22 mouse cellular contexts compared by ENCODE assay signal in the genomic region with DNA sequence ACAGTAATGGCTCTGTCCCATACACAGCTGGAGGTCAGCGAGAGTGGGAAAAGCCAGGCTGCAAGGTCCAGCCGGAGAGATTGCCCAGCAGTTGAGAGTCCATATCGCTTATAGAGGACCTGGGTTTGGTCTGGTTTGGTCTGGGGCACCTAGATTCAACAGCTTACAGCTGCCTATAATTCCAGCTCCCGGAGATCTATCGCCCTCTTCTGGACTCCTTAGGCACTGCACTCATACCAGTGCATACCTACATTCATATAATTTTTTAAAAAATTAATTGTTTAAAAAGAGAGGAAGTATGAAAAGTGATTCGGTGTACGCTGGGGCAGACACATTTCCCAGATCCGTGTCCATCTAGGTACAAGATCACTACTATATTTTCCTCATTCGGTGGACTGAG. TPM values are rescaled to one million over a fixed set of nuclear protein-coding genes. Genes with fewer than 3 reads are reported as not detected.
A peak's percentile ranks its signal among the peaks of the same experiment; 100 is the strongest.
DNase-seq lines count a peak whose midpoint lies in the region; ATAC-seq and TF ChIP-seq lines count a peak whose summit lies in the region.
"Had no signal": no experiment of that assay in that cellular context is flagged by ENCODE, and none has a peak within 500 bp of the region (broad histone marks: within the 10 kb centered on the region; RNA-seq: fewer than 3 reads in every experiment).

No protein-coding gene starts in this region.

- no peaks in the 10 kb centered on the region for H3K9me3 ChIP-seq in forebrain, embryonic 11.5 days (ENCODE audit: control insufficient read depth, low read length)
- no peaks in the 10 kb centered on the region for H3K9me3 ChIP-seq in forebrain, embryonic 13.5 days (replicated peaks)
- no peaks in the 10 kb centered on the region for H3K9me3 ChIP-seq in stomach, postnatal 0 days (ENCODE audit: control insufficient read depth, low read length)
- H3K9me3 ChIP-seq: heart, embryonic 10.5 days; hindbrain, embryonic 15.5 days; liver, embryonic 12.5 days had no signal

- H3K4me2 ChIP-seq in forebrain, embryonic 11.5 days (ENCODE audit: low read depth, low read length, severe bottlenecking), result no peak overlapping the region
- H3K4me2 ChIP-seq in forebrain, embryonic 13.5 days, result no peak overlapping the region
- H3K4me2 ChIP-seq in stomach, postnatal 0 days (replicated peaks; ENCODE audit: low read depth), result no peak overlapping the region
- H3K4me2 ChIP-seq: hindbrain, embryonic 15.5 days; liver, embryonic 12.5 days had no signal

- no peak for TF ChIP-seq EP300 in stomach, postnatal 0 days (optimal IDR thresholded peaks at IDR 0.05)

- intact Hi-C loops in left cerebral cortex, adult 2 months (cut with DNase I), result no loop called here
- intact Hi-C loops in left cerebral cortex, postnatal 14 days (cut with DNase I), result loop anchor here (10.0 kb wide), 1 partner anchor 405 kb away; no protein-coding TSS in a partner anchor

- no peaks in the 10 kb centered on the region for H3K36me3 ChIP-seq in forebrain, embryonic 11.5 days (ENCODE audit: control insufficient read depth, insufficient read depth, low read length)
- no peaks in the 10 kb centered on the region for H3K36me3 ChIP-seq in forebrain, embryonic 13.5 days (ENCODE audit: poor library complexity, severe bottlenecking)
- H3K36me3 ChIP-seq in stomach, postnatal 0 days (ENCODE audit: control insufficient read depth, insufficient read depth, low read length), result no peaks in the 10 kb centered on the region
- H3K36me3 ChIP-seq: heart, embryonic 10.5 days; hindbrain, embryonic 15.5 days; liver, embryonic 12.5 days had no signal

- H3K4me1 ChIP-seq in forebrain, embryonic 11.5 days (replicated peaks; ENCODE audit: control insufficient read depth, insufficient read depth, low read length), result peaks cover 2% of the 10 kb centered on the region; the same call in 1 of the 2 replicates
- H3K4me1 ChIP-seq in forebrain, embryonic 13.5 days, result peaks cover 12% of the 10 kb centered on the region
- H3K4me1 ChIP-seq in stomach, postnatal 0 days (replicated peaks; ENCODE audit: control insufficient read depth, insufficient read depth), result peaks cover 3% of the 10 kb centered on the region; the same call in 1 of the 2 replicates

- H3K27ac ChIP-seq in forebrain, embryonic 11.5 days (ENCODE audit: low read depth, low read length), result no peak overlapping the region
- H3K27ac ChIP-seq in forebrain, embryonic 13.5 days, result no peak overlapping the region
- H3K27ac ChIP-seq in left cerebral cortex, adult 2 months, result no peak overlapping the region
- no peak overlapping the region for H3K27ac ChIP-seq in stomach, postnatal 0 days (replicated peaks)
- H3K27ac ChIP-seq: heart, embryonic 10.5 days; hindbrain, embryonic 15.5 days; liver, embryonic 12.5 days had no signal

- no peak overlapping the region for H3K9ac ChIP-seq in forebrain, embryonic 11.5 days (ENCODE audit: low read length)
- no peak overlapping the region for H3K9ac ChIP-seq in forebrain, embryonic 13.5 days
- no peak overlapping the region for H3K9ac ChIP-seq in stomach, postnatal 0 days (ENCODE audit: low read length)
- H3K9ac ChIP-seq: forebrain, postnatal 0 days; hindbrain, embryonic 15.5 days; liver, embryonic 12.5 days had no signal

- no peak overlapping the region for H3K4me3 ChIP-seq in forebrain, embryonic 11.5 days (ENCODE audit: low read depth, low read length)
- H3K4me3 ChIP-seq in forebrain, embryonic 13.5 days, result no peak overlapping the region
- no peak overlapping the region for H3K4me3 ChIP-seq in left cerebral cortex, adult 2 months
- no peak overlapping the region for H3K4me3 ChIP-seq in stomach, postnatal 0 days (ENCODE audit: low read depth, low read length)
- H3K4me3 ChIP-seq: heart, embryonic 10.5 days; hindbrain, embryonic 15.5 days; liver, embryonic 12.5 days had no signal

- no peaks in the 10 kb centered on the region for H3K27me3 ChIP-seq in forebrain, embryonic 11.5 days (ENCODE audit: control insufficient read depth, insufficient read depth, low read length)
- H3K27me3 ChIP-seq in forebrain, embryonic 13.5 days, result no peaks in the 10 kb centered on the region
- H3K27me3 ChIP-seq in stomach, postnatal 0 days (ENCODE audit: control insufficient read depth, insufficient read depth, low read length), result no peaks in the 10 kb centered on the region
- H3K27me3 ChIP-seq: hindbrain, embryonic 15.5 days; liver, embryonic 12.5 days had no signal

- WGBS in forebrain, embryonic 11.5 days, result 88% methylated on average over 9 of the region's 9 CpGs
- 87% methylated on average over 9 of the region's 9 CpGs for WGBS in forebrain, embryonic 13.5 days
- 90% methylated on average over 9 of the region's 9 CpGs for WGBS in stomach, postnatal 0 days

- peak; percentile 41 for DNase-seq in forebrain, embryonic 11.5 days (ENCODE audit: low spot score)
- DNase-seq in left cerebral cortex, adult 2 months (ENCODE audit: extremely low spot score in 1 of 2, low spot score in 2 of 2), result no peak
- DNase-seq in left cerebral cortex, postnatal 14 days (ENCODE audit: low spot score in 2 of 2), result no peak
- peak; percentile 49 for DNase-seq in thymus, postnatal 4 days
- DNase-seq in thymus, postnatal 36 days, result no peak
- no peak for DNase-seq in stomach, postnatal 0 days (ENCODE audit: low spot score)
- DNase-seq in thymus, postnatal 10 days (ENCODE audit: low spot score in 2 of 2), result no peak
- DNase-seq: adrenal gland, adult 8-10 months; cerebellum, adult 11-12 months; cerebellum, postnatal 36 days; forebrain, postnatal 0 days; heart, postnatal 14 days; kidney, adult 8-10 months; kidney, postnatal 36 days; lung, postnatal 10 days; right cerebral cortex, postnatal 25 days had no signal

- ATAC-seq in forebrain, embryonic 11.5 days (replicated peaks; ENCODE audit: low FRiP score), result no peak
- ATAC-seq in forebrain, embryonic 13.5 days, result no peak
- ATAC-seq in stomach, postnatal 0 days (ENCODE audit: low FRiP score, low TSS enrichment), result no peak
- ATAC-seq: forebrain, postnatal 0 days; liver, embryonic 12.5 days had no signal

- TF ChIP-seq CTCF in left cerebral cortex, adult 2 months (IDR thresholded peaks at IDR 0.05), result peak; percentile 21
- peak; percentile 43 for TF ChIP-seq CTCF in stomach, postnatal 0 days (IDR thresholded peaks at IDR 0.05; ENCODE audit: low read depth)

RNA-seq across cellular contexts. Expression of gene Mab21l3, which starts 9.4 kb away (rescaled TPM):
- 0.92 and 1.2 TPM in 2 replicates for polyA plus RNA-seq in forebrain, embryonic 11.5 days (2014; fragmentation: Nextera tagmentation; extraction: Ambion mirVana)
- 0.50 and 0.54 TPM in 2 replicates for polyA plus RNA-seq in forebrain, embryonic 13.5 days (2015; fragmentation: Nextera tagmentation; extraction: Ambion mirVana)
- total RNA-seq in left cerebral cortex, adult 2 months (2021), result under 1 TPM; 0.12 to 0.32 TPM
- under 1 TPM in 1 of 2 experiments, not detected in 1; 0.20 TPM for total RNA-seq in left cerebral cortex, postnatal 14 days (2021)
- 0.57 and 0.67 TPM in 2 replicates for polyA plus RNA-seq in stomach, postnatal 0 days (2015; fragmentation: Nextera tagmentation; extraction: Ambion mirVana)
- total RNA-seq: forebrain, postnatal 0 days; gastrocnemius, adult 8-10 months; heart, postnatal 14 days; megakaryocyte-erythroid progenitor cell, adult 5-6 weeks had no signal

Comparison
In these comparisons a context has a peak if more than half of its experiments do, and no peak if none do; other contexts are left out.
1. DNase-seq: peak in forebrain, embryonic 11.5 days (single experiment) and thymus, postnatal 4 days (single experiment); none in left cerebral cortex, adult 2 months (0 of 2), left cerebral cortex, postnatal 14 days (0 of 2), thymus, postnatal 36 days (0 of 2), stomach, postnatal 0 days (single experiment) and thymus, postnatal 10 days (0 of 2).